Mouse (Mus musculus) embryonic stem cell, embryonic (primary cell): ENCODE measurements around the gene Fblim1.

Source experiments
- CTCF ChIA-PET, 4 experiments: fragments of 300-600 bp in 2 of 4; fragments of 350-600 bp in 2 of 4; sonication (Branson Sonifier 250); formaldehyde crosslinking; loops; one replicate each; lab custom pipeline; 2022; ENCODE audit warnings: inconsistent platforms in 2 of 4; lab: Charles Lee
- POLR2A ChIA-PET, 4 experiments: fragments of 300-600 bp in 2 of 4; fragments of 350-600 bp in 2 of 4; sonication (Branson Sonifier 250); formaldehyde crosslinking; loops; one replicate each; lab custom pipeline; 2022; ENCODE audit warnings: antibody characterized with exemption in 4 of 4, inconsistent platforms in 1 of 4; lab: Charles Lee

Gene Fblim1

GRCm38 (mm10) chr4:141632111-141632873 is 26.4 kb upstream of the Fblim1 start:
- ChIA-PET CTCF (interaction anchor here in 1 of 4 experiments (1.0 kb wide), 1 partner anchor 55 kb away, joined by 3 read pairs; no protein-coding TSS in a partner anchor), POLR2A (interaction anchor here in 2 of 4 experiments (1.5 to 1.8 kb wide), 3 partner anchors 9 to 49 kb away, joined by 3 to 7 read pairs (median 4); no protein-coding TSS in a partner anchor)

GRCm38 (mm10) chr4:141631250-141631649 is 25.4 kb upstream of the Fblim1 start:
- POLR2A ChIA-PET = interaction anchor here in 3 of 4 experiments (0.5 to 1.8 kb wide), 5 partner anchors 10 to 96 kb away, joined by 3 to 7 read pairs (median 4); partner anchors contain the start of gene Tmem82 (in 1 of the 3)
- CTCF ChIA-PET = no interaction called here

GRCm38 (mm10) chr4:141630021-141630420 is 24.1 kb upstream of the Fblim1 start:
- POLR2A ChIA-PET = interaction anchor here in 3 of 4 experiments (2.5 to 5.0 kb wide), 3 partner anchors 12 to 13 kb away, joined by 6 to 27 read pairs (median 26); partner anchors contain the start of gene Tmem82 (in 3 of the 3)
- CTCF ChIA-PET = no interaction called here

GRCm38 (mm10) chr4:141628661-141629060 is 22.8 kb upstream of the Fblim1 start:
- ChIA-PET CTCF (interaction anchor here in 3 of 4 experiments (0.6 to 3.1 kb wide), 10 partner anchors 10 to 487 kb away, joined by 3 to 12 read pairs (median 4); partner anchors contain the start of gene Tmem82 (in 1 of the 3)), POLR2A (interaction anchor here (0.5 to 5.0 kb wide), 22 partner anchors 10 to 345 kb away, joined by 3 to 27 read pairs (median 5); partner anchors contain the start of genes Tmem82 (in 3 of the 4), Casp9 (in 1 of the 4) and Fblim1 (in 1 of the 4))

GRCm38 (mm10) chr4:141627502-141627901 is 21.6 kb upstream of the Fblim1 start:
- POLR2A ChIA-PET = interaction anchor here in 3 of 4 experiments (0.7 to 5.0 kb wide), 13 partner anchors 9 to 103 kb away, joined by 3 to 27 read pairs (median 3); partner anchors contain the start of gene Tmem82 (in 3 of the 3)
- CTCF ChIA-PET = interaction anchor here in 3 of 4 experiments (0.5 to 3.1 kb wide), 6 partner anchors 8 to 146 kb away, joined by 3 to 12 read pairs (median 4); no protein-coding TSS in a partner anchor

DNA sequence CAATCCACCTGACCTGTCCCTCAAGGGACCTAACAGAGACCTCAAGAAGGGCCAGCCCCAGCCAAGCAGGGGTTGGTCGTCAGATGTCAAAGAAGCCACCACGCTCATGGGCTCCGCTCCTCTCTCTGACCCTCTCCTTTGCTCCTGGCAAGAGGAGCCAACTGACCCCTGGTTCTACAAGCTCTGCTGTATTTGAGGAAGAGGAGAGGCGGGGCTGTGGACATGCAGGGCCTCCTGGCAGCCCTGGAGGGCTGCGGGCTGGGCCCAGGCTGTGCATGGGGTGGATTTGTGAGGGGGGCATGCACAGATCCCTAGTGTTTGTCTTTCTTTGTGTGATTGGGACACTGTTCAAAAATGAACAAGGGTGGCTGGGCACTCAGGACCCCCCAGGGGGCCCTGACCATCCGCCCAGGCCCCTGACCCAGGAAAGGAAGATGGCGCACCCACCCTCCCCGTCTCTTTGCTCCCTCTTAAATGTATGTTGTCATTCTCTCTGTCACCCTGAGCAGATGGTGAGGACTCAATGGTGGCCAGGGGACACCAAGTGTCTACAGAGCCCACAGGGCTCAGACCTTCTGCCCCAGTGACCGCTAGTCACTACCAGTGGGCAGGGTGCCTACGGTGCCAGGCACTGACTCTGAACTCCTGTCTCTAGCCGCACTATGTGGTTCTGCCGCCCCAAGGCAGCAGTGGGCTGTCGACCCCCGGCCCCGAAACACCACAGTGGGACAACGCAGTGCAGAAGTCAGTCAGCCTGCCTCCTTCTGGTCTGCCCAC is 20.1 kb upstream of the Fblim1 start:
- POLR2A ChIA-PET = interaction anchor here in 1 of 4 experiments (1.3 to 5.0 kb wide), 3 partner anchors 9 to 46 kb away, joined by 4 to 27 read pairs (median 5); partner anchors contain the start of gene Tmem82
- CTCF ChIA-PET = interaction anchor here in 1 of 4 experiments (0.8 to 3.1 kb wide), 2 partner anchors 9 to 196 kb away, joined by 3 to 12 read pairs; no protein-coding TSS in a partner anchor

DNA sequence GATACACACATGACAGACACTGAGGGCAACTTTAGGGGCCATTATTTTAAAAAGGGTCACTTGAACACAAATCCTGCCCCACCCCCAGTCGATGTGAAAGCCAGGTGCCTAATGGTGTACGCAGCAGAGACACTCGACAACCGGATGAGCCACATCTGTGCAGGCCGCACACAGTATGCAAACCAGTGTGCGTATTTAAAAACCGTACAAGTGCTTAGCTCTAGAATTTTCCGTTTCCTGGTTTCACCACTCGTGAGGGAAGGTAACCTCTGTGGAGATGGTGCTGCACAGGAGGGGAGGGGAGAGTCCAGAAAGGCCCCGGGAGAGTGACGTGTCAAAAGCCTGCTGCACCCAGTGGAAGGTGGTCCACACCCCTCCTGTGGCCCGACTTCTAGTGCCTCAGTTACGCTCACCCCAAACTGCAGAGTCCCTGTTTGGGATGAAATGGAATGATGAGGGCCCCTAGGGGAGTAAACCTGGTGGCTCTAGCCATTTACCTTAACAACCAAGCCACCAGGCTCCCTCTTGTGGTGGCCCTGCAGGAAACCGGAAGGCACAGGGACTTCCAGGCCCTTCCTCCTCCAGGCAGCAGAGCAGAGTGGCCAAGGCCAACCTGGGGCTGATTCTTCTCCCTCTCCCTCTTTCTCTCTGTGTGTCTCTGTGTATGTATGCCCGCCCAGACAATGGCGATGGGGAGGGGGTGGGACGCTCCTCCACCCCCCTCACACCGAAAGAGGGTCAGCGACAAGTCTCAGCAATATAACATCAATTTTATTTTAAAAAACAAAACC is 19.3 kb upstream of the Fblim1 start:
- ChIA-PET CTCF (interaction anchor here in 2 of 4 experiments (0.9 to 1.6 kb wide), 6 partner anchors 19 to 213 kb away, joined by 3 to 4 read pairs (median 3); partner anchors contain the start of gene Fblim1 (in 1 of the 2)), POLR2A (interaction anchor here in 3 of 4 experiments (0.6 to 2.0 kb wide), 5 partner anchors 12 to 47 kb away, joined by 3 to 8 read pairs (median 5); partner anchors contain the start of genes Fblim1 (in 1 of the 3) and Plekhm2 (in 1 of the 3))

GRCm38 (mm10) chr4:141624134-141624533 is 18.2 kb upstream of the Fblim1 start:
- ChIA-PET POLR2A (interaction anchor here in 3 of 4 experiments (0.6 to 2.2 kb wide), 12 partner anchors 17 to 252 kb away, joined by 3 to 8 read pairs (median 4); partner anchors contain the start of genes Fblim1 (in 1 of the 3) and Plekhm2 (in 1 of the 3)), CTCF (interaction anchor here (0.7 to 1.6 kb wide), 11 partner anchors 11 to 410 kb away, joined by 3 to 9 read pairs (median 3); partner anchors contain the start of genes Fblim1 (in 1 of the 4) and Rsg1 (in 1 of the 4))

DNA sequence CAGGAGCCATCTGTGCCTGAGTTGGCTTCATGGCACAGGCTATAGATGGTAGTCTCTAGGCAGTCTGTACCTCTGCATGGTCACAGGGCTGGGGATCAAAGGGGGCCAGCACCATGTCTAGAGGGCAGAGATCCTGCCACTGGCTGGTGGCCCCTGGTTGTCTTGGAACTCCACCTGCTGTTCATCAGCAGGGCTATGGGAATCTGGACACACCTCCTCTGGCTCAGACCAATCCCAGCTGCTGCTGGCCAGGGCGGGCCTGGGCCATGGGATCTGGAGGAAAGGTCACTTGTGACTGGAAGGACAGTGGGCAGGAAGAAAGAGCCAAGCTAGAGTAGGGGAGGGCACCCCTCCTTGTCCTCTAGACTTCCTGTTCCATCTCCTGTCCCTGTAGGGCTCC is 17.8 kb upstream of the Fblim1 start, which contains the start of gene Slc25a34:
Gene Slc25a34 (minus strand): TSS at position 156 of the 400 bp plus-strand sequence.
- ChIA-PET CTCF (interaction anchor here (0.6 to 1.6 kb wide), 11 partner anchors 12 to 410 kb away, joined by 3 to 9 read pairs (median 4); partner anchors contain the start of genes Fblim1 (in 1 of the 4) and Rsg1 (in 1 of the 4)), POLR2A (interaction anchor here in 3 of 4 experiments (0.6 to 2.2 kb wide), 12 partner anchors 18 to 251 kb away, joined by 3 to 8 read pairs (median 3); partner anchors contain the start of gene Fblim1 (in 1 of the 3))

DNA sequence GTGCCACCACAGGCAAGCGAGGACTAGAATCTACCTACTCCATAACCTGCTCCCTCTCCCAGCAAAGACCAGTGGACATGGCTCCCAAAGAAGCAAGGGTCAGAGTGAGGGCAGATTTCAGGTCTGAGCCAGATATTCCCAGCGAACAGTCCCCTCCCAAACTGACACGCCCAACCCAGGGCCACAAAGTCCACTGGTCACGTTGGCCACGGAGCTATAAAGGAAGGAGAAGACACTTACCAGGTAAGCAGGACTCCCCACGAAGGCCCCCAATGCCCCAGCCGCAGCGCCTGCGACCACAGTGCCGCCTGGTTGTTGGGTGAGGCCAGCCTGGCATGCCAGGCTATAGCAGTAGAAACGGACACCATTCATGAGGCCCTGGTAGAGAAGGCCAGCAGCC is 17.1 kb upstream of the Fblim1 start:
- POLR2A ChIA-PET = interaction anchor here in 3 of 4 experiments (0.7 to 2.2 kb wide), 6 partner anchors 19 to 108 kb away, joined by 3 to 8 read pairs (median 5); no protein-coding TSS in a partner anchor
- CTCF ChIA-PET = interaction anchor here in 1 of 4 experiments (0.6 to 1.3 kb wide), 5 partner anchors 28 to 259 kb away, joined by 3 to 6 read pairs (median 4); no protein-coding TSS in a partner anchor

GRCm38 (mm10) chr4:141622580-141622979 is 16.7 kb upstream of the Fblim1 start:
- ChIA-PET CTCF (interaction anchor here in 1 of 4 experiments (0.6 kb wide), 1 partner anchor 132 kb away, joined by 3 read pairs; no protein-coding TSS in a partner anchor), POLR2A (interaction anchor here in 2 of 4 experiments (0.6 to 2.2 kb wide), 5 partner anchors 20 to 62 kb away, joined by 3 to 5 read pairs (median 3); no protein-coding TSS in a partner anchor)

DNA sequence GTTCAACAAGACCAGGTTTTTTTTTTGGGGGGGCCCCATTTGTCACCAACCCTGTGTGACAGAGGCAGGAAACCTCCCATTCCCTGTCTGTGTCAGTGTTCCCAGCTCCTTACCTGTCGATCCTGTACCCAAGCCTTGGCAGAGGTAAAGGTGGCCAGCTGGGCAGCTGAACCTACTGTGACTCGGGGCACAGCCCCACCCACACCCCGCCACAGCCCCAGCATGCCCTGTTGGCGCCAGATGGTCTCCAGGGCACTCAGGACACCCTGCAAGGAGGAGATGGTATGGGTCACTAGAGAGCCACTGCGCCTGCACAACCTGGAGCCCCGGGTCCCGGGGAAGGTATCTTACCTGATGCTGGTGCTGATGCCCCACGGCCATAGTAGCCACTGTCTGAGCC is 16.2 kb upstream of the Fblim1 start:
- POLR2A ChIA-PET = interaction anchor here in 3 of 4 experiments (0.6 to 3.1 kb wide), 10 partner anchors 16 to 144 kb away, joined by 3 to 9 read pairs (median 3); partner anchors contain the start of genes Fblim1 (in 1 of the 3) and Plekhm2 (in 1 of the 3)
- CTCF ChIA-PET = interaction anchor here in 2 of 4 experiments (0.6 kb wide), 2 partner anchors 133 to 236 kb away, joined by 3 to 4 read pairs; no protein-coding TSS in a partner anchor

DNA sequence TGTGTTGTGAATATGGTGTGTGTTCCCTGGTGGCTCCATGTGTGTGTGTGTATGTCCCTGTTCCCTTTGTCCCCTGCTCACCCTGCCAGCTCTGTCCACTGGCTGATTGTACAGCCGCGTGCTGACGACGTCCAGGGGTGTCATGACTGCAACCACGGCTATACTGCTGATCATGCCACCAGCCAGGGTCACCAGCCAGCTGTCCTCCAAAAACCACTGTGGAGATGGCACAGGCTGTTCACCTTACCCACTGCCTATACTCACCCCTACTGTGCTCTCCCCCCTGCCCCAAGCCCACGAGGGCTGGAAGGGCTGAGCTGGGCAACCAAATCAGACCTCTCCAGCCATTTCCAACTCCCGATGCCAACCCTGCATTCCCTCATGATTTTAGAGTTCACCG is 15.4 kb upstream of the Fblim1 start:
- ChIA-PET POLR2A (interaction anchor here in 3 of 4 experiments (0.8 to 5.5 kb wide), 6 partner anchors 15 to 144 kb away, joined by 3 to 84 read pairs (median 4); partner anchors contain the start of genes Fblim1 (in 2 of the 3) and Plekhm2 (in 1 of the 3)), CTCF (interaction anchor here in 1 of 4 experiments (0.6 kb wide), 1 partner anchor 235 kb away, joined by 4 read pairs; no protein-coding TSS in a partner anchor)

DNA sequence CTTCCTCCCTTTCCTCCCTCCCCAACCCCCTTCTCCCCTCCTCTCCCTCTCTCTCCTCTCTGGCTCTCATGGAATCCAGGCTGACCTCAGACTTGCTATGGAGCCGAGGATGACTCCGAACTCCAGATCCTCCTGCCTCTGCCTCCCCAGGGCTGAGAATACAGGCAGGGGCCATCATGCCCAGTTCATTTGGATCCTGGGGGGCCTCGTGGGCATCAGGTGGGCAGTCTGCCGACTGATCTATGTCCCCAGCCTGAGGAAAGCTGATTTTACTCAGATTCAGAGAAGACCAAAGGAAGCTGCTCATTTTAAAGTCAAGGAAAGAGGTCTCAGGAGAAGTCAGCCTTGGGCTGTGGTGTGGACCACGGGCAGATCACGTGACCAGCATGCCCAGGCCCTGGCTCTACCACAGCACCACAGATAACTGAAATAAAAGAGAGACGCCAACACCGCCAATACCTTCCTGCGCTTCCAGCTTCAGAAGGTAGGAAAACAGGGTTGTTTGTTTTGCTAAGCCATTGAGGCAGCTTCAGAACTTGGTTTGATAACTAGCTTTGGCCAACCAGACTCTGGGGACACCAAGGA is 13.5 kb upstream of the Fblim1 start:
- POLR2A ChIA-PET = interaction anchor here in 3 of 4 experiments (0.5 to 5.5 kb wide), 10 partner anchors 9 to 203 kb away, joined by 3 to 84 read pairs (median 5); partner anchors contain the start of genes Fblim1 (in 2 of the 3), Casp9 (in 1 of the 3) and Dnajc16 (in 1 of the 3)
- CTCF ChIA-PET = interaction anchor here (0.6 to 3.6 kb wide), 14 partner anchors 8 to 482 kb away, joined by 3 to 28 read pairs (median 4); partner anchors contain the start of genes Fblim1 (in 1 of the 4) and Plekhm2 (in 1 of the 4)
